Mouse (Mus musculus): Measurements from ENCODE around the gene Ckmt1.
"Not testable (repeated sequence)": the region's sequence is repeated elsewhere in the genome, so short reads cannot be mapped to it uniquely, and the experiment has no call there.

Ckmt1 gene

GRCm38 (mm10) chr2:121357494-121357893 is at the start of gene Ckmt1:
Ckmt1 (plus strand) TSS chr2:121357714.
- DNase-seq (ENCODE audit: low spot score): no peak

- no peak for DNase-seq (ENCODE audit: low spot score)
Measured at GRCm38 (mm10) chr2:121308997-121309416, 48.5 kb upstream of the Ckmt1 start.

GRCm38 (mm10) chr2:121316278-121316677 is 41.2 kb upstream of the Ckmt1 start:
- no peak for DNase-seq (ENCODE audit: low spot score)

- DNase-seq (ENCODE audit: low spot score): no peak
Measured at GRCm38 (mm10) chr2:121323041-121323440, 34.5 kb upstream of the Ckmt1 start.

GRCm38 (mm10) chr2:121323693-121324470 is 33.6 kb upstream of the Ckmt1 start:
- DNase-seq (ENCODE audit: low spot score): no peak

- no peak for DNase-seq (ENCODE audit: low spot score)
Measured at GRCm38 (mm10) chr2:121329492-121329891, 28.0 kb upstream of the Ckmt1 start.

GRCm38 (mm10) chr2:121339057-121339456 is 18.5 kb upstream of the Ckmt1 start:
- DNase-seq (ENCODE audit: low spot score): peak; percentile 27

- no peak for DNase-seq (ENCODE audit: low spot score)
Measured at GRCm38 (mm10) chr2:121353156-121353555, 4.4 kb upstream of the Ckmt1 start.

GRCm38 (mm10) chr2:121354378-121354777 is 3.1 kb upstream of the Ckmt1 start:
- DNase-seq (ENCODE audit: low spot score): no peak

GRCm38 (mm10) chr2:121354820-121355592 is 2.5 kb upstream of the Ckmt1 start, which contains the start of gene Ppip5k1:
Ppip5k1 (minus strand) TSS chr2:121355396.
- DNase-seq (ENCODE audit: low spot score): peak; percentile 98

- no peak for DNase-seq (ENCODE audit: low spot score)
Measured at GRCm38 (mm10) chr2:121357961-121358360, 447 bp downstream of the Ckmt1 start.

- peak; percentile 59 for DNase-seq (ENCODE audit: low spot score)
Measured at GRCm38 (mm10) chr2:121358381-121358780, 867 bp downstream of the Ckmt1 start.

- DNase-seq (ENCODE audit: low spot score): no peak
Measured at GRCm38 (mm10) chr2:121359461-121359860, 1.9 kb downstream of the Ckmt1 start.

- DNase-seq (ENCODE audit: low spot score): no peak
Measured at GRCm38 (mm10) chr2:121363656-121364055, 6.1 kb downstream of the Ckmt1 start.

GRCm38 (mm10) chr2:121368831-121369230 is 11.3 kb downstream of the Ckmt1 start:
- no peak for DNase-seq (ENCODE audit: low spot score)

GRCm38 (mm10) chr2:121370921-121371320 is 13.4 kb downstream of the Ckmt1 start:
- no peak for DNase-seq (ENCODE audit: low spot score)

- DNase-seq (ENCODE audit: low spot score): no peak
Measured at GRCm38 (mm10) chr2:121372266-121372665, 14.8 kb downstream of the Ckmt1 start.

GRCm38 (mm10) chr2:121374766-121375165 is 17.3 kb downstream of the Ckmt1 start:
- no peak for DNase-seq (ENCODE audit: low spot score)

- not testable (repeated sequence) for DNase-seq (ENCODE audit: low spot score)
Measured at GRCm38 (mm10) chr2:121386961-121387575, 29.6 kb downstream of the Ckmt1 start, which contains the start of gene Strc. Strc (minus strand) TSS chr2:121387168.

- DNase-seq (ENCODE audit: low spot score): peak; percentile 96
Measured at GRCm38 (mm10) chr2:121396624-121397023, 39.1 kb downstream of the Ckmt1 start.

GRCm38 (mm10) chr2:121403296-121403695 is 45.8 kb downstream of the Ckmt1 start:
- no peak for DNase-seq (ENCODE audit: low spot score)

GRCm38 (mm10) chr2:121408160-121408559 is 50.6 kb downstream of the Ckmt1 start:
- DNase-seq (ENCODE audit: low spot score): peak; percentile 35

All from retina, embryonic 14.5 days (tissue).